Mouse (Mus musculus): ENCODE results near the gene Cyp2c23.

GRCm38 (mm10) chr19:43962795-43963194, 66.2 kb downstream of the Cyp2c23 start:
- TF ChIP-seq CTCF (IDR thresholded peaks at IDR 0.05; ENCODE audit: low read depth, low read length) (no peak), POLR2A (IDR thresholded peaks at IDR 0.05; ENCODE audit: borderline replicate concordance, low read depth, low read length) (no peak)

Data from bone marrow macrophage, adult 2 months (primary cell).